8 mouse cellular contexts compared by ENCODE assay signal in the genomic region with DNA sequence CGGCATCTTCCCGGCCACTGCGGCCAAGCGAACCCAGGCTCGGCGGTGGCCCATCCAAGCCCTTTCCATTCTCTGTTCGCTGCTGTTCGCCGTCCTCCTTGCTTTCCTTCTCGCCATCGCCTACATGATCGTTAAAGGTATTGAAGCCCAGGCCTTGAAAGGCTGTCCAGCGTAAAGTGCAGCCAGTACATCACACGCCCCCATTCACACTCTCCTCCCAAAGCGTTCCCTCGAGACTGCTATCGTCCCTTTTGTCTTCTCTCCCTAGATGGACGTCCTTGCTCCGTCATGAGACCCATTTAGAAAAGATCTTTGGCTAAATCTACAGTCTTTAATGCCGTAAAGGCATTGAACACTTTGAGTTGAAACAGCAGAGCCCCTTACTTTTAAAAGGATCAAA. TPM values are rescaled to one million over a fixed set of nuclear protein-coding genes. Genes with fewer than 3 reads are reported as not detected.
DNase-seq lines count a peak whose midpoint lies in the region; ATAC-seq lines count a peak whose summit lies in the region.

No protein-coding gene starts in this region.

- no peaks in the 10 kb centered on the region for H3K27me3 ChIP-seq in lung, embryonic 15.5 days
- H3K27me3 ChIP-seq in hindbrain, embryonic 12.5 days: no peaks in the 10 kb centered on the region
- H3K27me3 ChIP-seq in midbrain, embryonic 16.5 days (ENCODE audit: control insufficient read depth, insufficient read depth, low read depth, low read length): no peaks in the 10 kb centered on the region

- peak overlapping the region; percentile 70 for H3K9ac ChIP-seq in lung, embryonic 15.5 days
- H3K9ac ChIP-seq in hindbrain, embryonic 12.5 days: peak overlapping the region; percentile 87
- peak overlapping the region; percentile 79 for H3K9ac ChIP-seq in midbrain, embryonic 16.5 days (ENCODE audit: low read depth, low read length)

- peak; percentile 1; the same call in 1 of the 2 replicates for ATAC-seq in lung, embryonic 15.5 days (ENCODE audit: borderline replicate concordance, extremely low read depth, low FRiP score, low TSS enrichment)
- peak; percentile 7 for ATAC-seq in hindbrain, embryonic 12.5 days (ENCODE audit: low FRiP score)
- no peak; the same call in 1 of the 2 replicates for ATAC-seq in midbrain, embryonic 16.5 days

- no peaks in the 10 kb centered on the region for H3K9me3 ChIP-seq in lung, embryonic 15.5 days
- no peaks in the 10 kb centered on the region for H3K9me3 ChIP-seq in hindbrain, embryonic 12.5 days (replicated peaks)
- H3K9me3 ChIP-seq in midbrain, embryonic 16.5 days (replicated peaks; ENCODE audit: control insufficient read depth, low read length, poor library complexity, severe bottlenecking): no peaks in the 10 kb centered on the region

- WGBS in lung, embryonic 15.5 days: 0% methylated on average over 20 of the region's 20 CpGs
- WGBS in hindbrain, embryonic 12.5 days: under 1% methylated on average over 20 of the region's 20 CpGs
- WGBS in midbrain, embryonic 16.5 days: under 1% methylated on average over 19 of the region's 20 CpGs

- H3K4me3 ChIP-seq in lung, embryonic 15.5 days: peak overlapping the region; percentile 73
- peak overlapping the region; percentile 88 for H3K4me3 ChIP-seq in brown adipose tissue, adult 24 weeks (ENCODE audit: insufficient read depth, low read depth, low read length)
- H3K4me3 ChIP-seq in hindbrain, embryonic 12.5 days: peak overlapping the region; percentile 76
- H3K4me3 ChIP-seq in midbrain, embryonic 16.5 days (ENCODE audit: low read depth, low read length): peak overlapping the region; percentile 58

- peak overlapping the region; percentile 97 for H3K27ac ChIP-seq in lung, embryonic 15.5 days
- H3K27ac ChIP-seq in brown adipose tissue, adult 24 weeks (replicated peaks; ENCODE audit: low read depth, low read length): peak overlapping the region; percentile 63; the same call in 1 of the 2 replicates
- H3K27ac ChIP-seq in hindbrain, embryonic 12.5 days: peak overlapping the region; percentile 97
- peak overlapping the region; percentile 98 for H3K27ac ChIP-seq in midbrain, embryonic 16.5 days (ENCODE audit: low read length)

- peaks cover 19% of the 10 kb centered on the region for H3K4me1 ChIP-seq in lung, embryonic 15.5 days
- peaks cover 3% of the 10 kb centered on the region for H3K4me1 ChIP-seq in brown adipose tissue, adult 24 weeks (ENCODE audit: control insufficient read depth, insufficient read depth, insufficient read length, low read length)
- peaks cover 16% of the 10 kb centered on the region for H3K4me1 ChIP-seq in hindbrain, embryonic 12.5 days
- H3K4me1 ChIP-seq in midbrain, embryonic 16.5 days (ENCODE audit: control insufficient read depth, insufficient read depth, low read length): peaks cover 24% of the 10 kb centered on the region

- H3K4me2 ChIP-seq in lung, embryonic 15.5 days: peak overlapping the region; percentile 55
- H3K4me2 ChIP-seq in hindbrain, embryonic 12.5 days (replicated peaks): peak overlapping the region; percentile 76
- peak overlapping the region; percentile 71 for H3K4me2 ChIP-seq in midbrain, embryonic 16.5 days (ENCODE audit: low read length)

- no peak for DNase-seq in lung, adult 18-20 months
- no peak for DNase-seq in adrenal gland, postnatal 10 days
- DNase-seq in spleen, adult 18-20 months: no peak
- no peak for DNase-seq in frontal cortex, postnatal 10 days (ENCODE audit: low spot score in 2 of 2)

- peaks cover 25% of the 10 kb centered on the region for H3K36me3 ChIP-seq in lung, embryonic 15.5 days
- peaks cover 18% of the 10 kb centered on the region for H3K36me3 ChIP-seq in hindbrain, embryonic 12.5 days
- H3K36me3 ChIP-seq in midbrain, embryonic 16.5 days (ENCODE audit: control insufficient read depth, insufficient read depth, low read length): peaks cover 7% of the 10 kb centered on the region

RNA-seq across cellular contexts. Expression of a gene that starts 0.9 kb away (rescaled TPM):
- polyA plus RNA-seq in lung, embryonic 15.5 days (2015; fragmentation: Nextera tagmentation; extraction: Ambion mirVana): 47.7 and 51.7 TPM in 2 replicates
- 14.7 and 17.5 TPM in 2 replicates for polyA plus RNA-seq in brown adipose tissue, adult 24 weeks (2012; ENCODE audit: insufficient read depth, insufficient read length, missing spikeins)
- 49.6 and 49.9 TPM in 2 replicates for polyA plus RNA-seq in hindbrain, embryonic 12.5 days (2016; fragmentation: Nextera tagmentation; extraction: Ambion mirVana)
- polyA plus RNA-seq in midbrain, embryonic 16.5 days (2015; fragmentation: Nextera tagmentation; extraction: Ambion mirVana): 32.4 and 33.1 TPM in 2 replicates
- 10 to 100 TPM; 30.3 to 35.1 TPM for total RNA-seq in adrenal gland, postnatal 10 days (2021)

RNA-seq across cellular contexts. Expression of a gene that starts 1.3 kb away (rescaled TPM):
- polyA plus RNA-seq in lung, embryonic 15.5 days (2015; fragmentation: Nextera tagmentation; extraction: Ambion mirVana): 147 and 151 TPM in 2 replicates
- polyA plus RNA-seq in brown adipose tissue, adult 24 weeks (2012; ENCODE audit: insufficient read depth, insufficient read length, missing spikeins): 44.3 and 52.2 TPM in 2 replicates
- 148 and 149 TPM in 2 replicates for polyA plus RNA-seq in hindbrain, embryonic 12.5 days (2016; fragmentation: Nextera tagmentation; extraction: Ambion mirVana)
- 76.6 and 88.6 TPM in 2 replicates for polyA plus RNA-seq in midbrain, embryonic 16.5 days (2015; fragmentation: Nextera tagmentation; extraction: Ambion mirVana)
- total RNA-seq in adrenal gland, postnatal 10 days (2021): 10 to 100 TPM; 67.2 to 67.8 TPM
